Mouse (Mus musculus) neural tube, embryonic 15.5 days (tissue): ENCODE data around the gene Cask. TPM values are rescaled to one million over a fixed set of nuclear protein-coding genes. Genes with fewer than 3 reads are reported as not detected.

ENCODE experiments used
- ATAC-seq: fragments of 200-750 bp; cut with Nextera tagmentation; 2 replicates; pipeline ENCODE4 v1.8.0; 2017; ENCODE audit warnings: mild to moderate bottlenecking, moderate TSS enrichment, moderate library complexity; ENCODE audit not compliant: low FRiP score
- H3K27ac ChIP-seq: fragments of 300-500 bp; sonication (generic); replicated peaks from 2 replicates; pipeline ENCODE4 v1.5.1; 2015; ENCODE audit warnings: mild to moderate bottlenecking, inconsistent platforms
- H3K27me3 ChIP-seq: fragments of 300-500 bp; sonication (generic); replicated peaks from 2 replicates; pipeline ENCODE4 v1.6.1; 2015; ENCODE audit warnings: inconsistent platforms
- H3K36me3 ChIP-seq: fragments of 300-500 bp; sonication (generic); 2 replicates; pipeline ENCODE4 v1.6.1; 2015; ENCODE audit warnings: inconsistent platforms
- H3K4me1 ChIP-seq: fragments of 300-500 bp; sonication (generic); 2 replicates; pipeline ENCODE4 v1.6.1; 2015; ENCODE audit warnings: inconsistent platforms
- H3K4me2 ChIP-seq: fragments of 300-500 bp; sonication (generic); 2 replicates; pipeline ENCODE4 v1.6.1; 2015; ENCODE audit warnings: inconsistent platforms, mild to moderate bottlenecking, moderate library complexity
- H3K4me3 ChIP-seq: fragments of 300-500 bp; sonication (generic); replicated peaks from 2 replicates; pipeline ENCODE4 v1.5.1; 2015; ENCODE audit warnings: mild to moderate bottlenecking, inconsistent platforms
- H3K9ac ChIP-seq: fragments of 300-500 bp; sonication (generic); replicated peaks from 2 replicates; pipeline ENCODE4 v1.6.1; 2015; ENCODE audit warnings: mild to moderate bottlenecking, inconsistent platforms
- H3K9me3 ChIP-seq: fragments of 300-500 bp; sonication (generic); replicated peaks from 2 replicates; pipeline ENCODE4 v1.6.1; 2016; ENCODE audit warnings: inconsistent platforms
- WGBS: fragments of 180-500 bp; shearing (Covaris S2); methylation state at CpG from one replicate; pipeline ENCODE4 v1.1.7; 2015; ENCODE audit warnings: mixed read lengths; 5-methylcytosine and 5-hydroxymethylcytosine counted together
- polyA plus RNA-seq: library from polyadenylated mRNA; unstranded; fragments of >200 nt; fragmentation: Nextera tagmentation; extraction: Ambion mirVana; gene quantifications from 2 replicates; pipeline ENCODE4 v1.2.1, GENCODE M21; 2015

Gene Cask
- polyA plus RNA-seq, 1 experiment from 2014 or later = 57.1 TPM

DNA sequence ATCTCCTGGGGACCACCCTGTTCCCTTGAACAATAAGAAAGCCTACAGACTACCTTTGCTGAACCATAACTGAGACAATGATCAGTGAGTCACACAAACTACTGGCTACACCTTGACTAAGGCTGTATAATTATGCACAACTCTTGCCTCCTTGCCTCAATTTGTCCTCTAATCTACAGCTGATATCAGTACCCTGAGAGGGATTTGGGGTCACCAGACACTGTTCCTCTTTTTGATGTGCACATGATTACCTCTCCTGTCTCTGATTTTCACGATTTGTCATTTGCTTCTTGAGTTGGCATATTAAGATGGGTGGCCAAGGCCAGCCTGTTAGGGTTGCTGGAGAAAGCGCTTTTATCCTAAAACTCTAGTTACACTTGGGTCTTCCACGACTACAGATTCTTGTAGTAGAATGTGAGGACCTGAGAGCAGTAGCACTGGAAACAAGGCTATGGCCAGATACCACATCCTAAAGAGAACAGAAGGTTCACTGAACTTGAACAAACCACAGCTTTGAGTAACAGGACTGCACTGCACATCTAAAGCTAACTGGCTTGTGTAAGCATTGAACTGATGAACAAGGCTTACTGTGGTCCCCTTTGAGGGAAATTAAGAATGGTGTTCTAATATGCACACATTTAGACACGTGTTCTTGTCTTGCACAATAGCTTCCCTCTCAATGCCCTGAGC lies 191.8 kb downstream of the Cask start:
- Histone ChIP-seq H3K27ac (no peak overlapping the region), H3K9ac (no peak overlapping the region), H3K9me3 (no peaks in the 10 kb centered on the region), H3K36me3 (no peaks in the 10 kb centered on the region), H3K4me3 (no peak overlapping the region), H3K4me2 (no peak overlapping the region), H3K27me3 (no peaks in the 10 kb centered on the region), H3K4me1 (no peaks in the 10 kb centered on the region)
- ATAC-seq = no peak
- 76% methylated on average over 4 of the region's 4 CpGs for WGBS

DNA sequence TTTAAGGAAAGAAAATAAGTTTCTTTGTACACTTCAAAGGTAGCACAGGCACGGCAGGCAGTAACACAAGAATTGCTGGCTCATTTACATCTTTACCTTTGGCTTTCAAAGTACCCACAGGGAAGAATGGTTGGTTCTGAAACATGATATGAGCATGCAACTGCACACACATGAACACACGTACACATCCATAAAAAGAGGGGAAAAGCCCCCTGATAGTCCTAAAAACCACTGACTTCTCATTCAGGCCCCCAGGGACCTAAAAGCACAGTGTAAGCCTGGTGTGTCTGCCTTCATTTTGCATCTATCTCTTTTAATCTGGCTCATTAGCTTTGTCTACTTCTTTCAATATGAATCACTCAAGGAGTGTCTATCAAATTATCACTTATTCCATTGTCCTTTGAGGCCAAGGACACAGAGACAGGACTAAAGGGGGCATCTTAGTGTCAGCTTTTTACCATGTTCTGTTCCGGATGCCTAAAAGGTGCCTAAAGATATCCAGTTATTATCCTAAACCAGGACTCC lies 192.5 kb downstream of the Cask start:
- Histone ChIP-seq H3K27me3 (no peaks in the 10 kb centered on the region), H3K27ac (no peak overlapping the region), H3K4me2 (no peak overlapping the region), H3K9me3 (no peaks in the 10 kb centered on the region), H3K9ac (no peak overlapping the region), H3K4me1 (no peaks in the 10 kb centered on the region), H3K36me3 (no peaks in the 10 kb centered on the region), H3K4me3 (no peak overlapping the region)
- no peak for ATAC-seq
- WGBS = 69% methylated on average over 3 of the region's 3 CpGs

DNA sequence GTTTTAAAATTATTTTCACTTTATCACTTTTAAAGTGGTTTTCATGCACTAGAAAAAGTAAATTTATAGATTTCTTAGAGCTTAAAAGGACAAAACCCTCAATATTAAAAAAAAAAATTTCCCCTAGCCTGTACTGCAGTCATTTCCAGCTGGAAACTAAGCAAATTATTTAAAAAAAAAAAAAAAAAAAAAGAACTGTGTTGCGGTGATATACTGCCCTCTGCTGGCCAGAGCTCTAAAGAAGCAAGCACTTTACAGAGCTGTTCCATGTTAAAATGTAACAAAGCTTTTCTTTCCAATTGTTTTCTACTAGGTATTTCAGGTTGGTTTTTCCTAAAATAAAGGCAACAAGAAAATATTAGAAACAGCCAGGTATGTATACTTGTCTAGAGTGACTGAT lies 194.4 kb downstream of the Cask start:
- Histone ChIP-seq H3K9ac (no peak overlapping the region), H3K27ac (no peak overlapping the region), H3K27me3 (no peaks in the 10 kb centered on the region), H3K4me2 (no peak overlapping the region), H3K4me3 (no peak overlapping the region), H3K4me1 (no peaks in the 10 kb centered on the region), H3K36me3 (no peaks in the 10 kb centered on the region), H3K9me3 (no peaks in the 10 kb centered on the region)
- 15% methylated on average over 1 of the region's 1 CpGs for WGBS
- no peak for ATAC-seq

DNA sequence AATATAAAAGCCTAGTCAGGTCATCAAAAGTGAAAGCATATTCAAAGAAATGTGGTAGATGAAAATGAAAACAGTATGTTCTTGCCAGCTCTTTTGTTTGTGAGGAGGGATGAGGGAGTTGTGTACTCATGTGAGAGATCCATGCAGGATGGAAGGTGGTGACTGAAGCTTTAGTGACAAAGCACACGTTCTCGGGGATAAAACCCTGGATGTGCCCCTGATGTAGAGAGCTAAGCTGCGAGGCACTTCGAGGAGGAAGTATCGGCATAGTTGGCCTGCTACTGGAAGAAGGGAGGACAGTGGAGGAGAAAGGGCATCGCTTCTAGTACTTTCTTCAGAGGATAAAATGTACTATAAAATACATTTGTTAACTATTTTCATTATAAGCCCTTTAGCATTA lies 195.3 kb downstream of the Cask start:
- H3K4me3 ChIP-seq = no peak overlapping the region
- no peak overlapping the region for H3K9ac ChIP-seq
- H3K4me1 ChIP-seq = no peaks in the 10 kb centered on the region
- no peaks in the 10 kb centered on the region for H3K9me3 ChIP-seq
- H3K27ac ChIP-seq = no peak overlapping the region
- H3K27me3 ChIP-seq = no peaks in the 10 kb centered on the region
- ATAC-seq = no peak
- no peaks in the 10 kb centered on the region for H3K36me3 ChIP-seq
- WGBS = 93% methylated on average over 6 of the region's 6 CpGs
- no peak overlapping the region for H3K4me2 ChIP-seq

DNA sequence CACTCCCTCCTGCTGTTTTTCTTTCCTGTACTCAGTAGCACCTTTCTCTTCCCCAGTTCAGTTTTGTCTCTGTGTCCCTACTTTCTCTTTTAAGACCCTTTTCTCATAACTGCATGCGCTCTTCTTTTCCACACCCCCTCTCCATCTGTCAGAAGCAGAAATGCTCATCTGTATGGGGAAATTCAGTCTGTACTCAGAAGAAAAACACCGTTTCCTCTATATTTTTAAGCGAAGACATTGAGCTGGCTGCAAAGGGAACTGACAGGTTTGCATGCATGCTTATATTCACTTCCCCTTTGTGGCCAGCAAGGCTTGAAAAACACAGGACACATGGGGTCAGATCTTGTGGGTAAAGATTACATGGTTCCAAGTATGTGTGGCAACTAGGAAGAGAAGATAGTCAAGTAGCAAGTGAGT lies 196.2 kb downstream of the Cask start:
- ATAC-seq = no peak
- no peak overlapping the region for H3K4me2 ChIP-seq
- 75% methylated on average over 3 of the region's 3 CpGs for WGBS

DNA sequence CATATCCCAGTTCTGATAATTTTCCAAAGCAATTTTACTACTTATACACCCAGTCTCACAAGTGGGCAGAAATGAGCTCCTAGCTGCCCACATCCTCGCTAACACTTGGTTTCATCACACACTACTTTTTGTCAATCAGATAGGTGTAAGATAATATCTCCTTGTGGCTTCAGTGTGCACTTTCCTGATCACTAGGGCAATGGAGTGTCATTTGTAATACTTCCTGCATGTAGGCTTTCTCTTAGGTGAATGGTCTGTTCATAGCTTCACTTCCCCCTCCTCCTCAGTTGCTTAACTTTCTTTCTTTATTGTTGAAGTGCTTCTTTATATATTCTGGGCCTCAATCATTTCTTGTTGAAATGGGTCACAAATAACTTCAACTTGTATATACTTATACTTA lies 198.9 kb downstream of the Cask start:
- Histone ChIP-seq H3K4me2 (no peak overlapping the region), H3K27ac (no peak overlapping the region), H3K9ac (no peak overlapping the region), H3K4me1 (no peaks in the 10 kb centered on the region), H3K4me3 (no peak overlapping the region), H3K9me3 (no peaks in the 10 kb centered on the region), H3K27me3 (no peaks in the 10 kb centered on the region), H3K36me3 (no peaks in the 10 kb centered on the region)
- ATAC-seq = no peak
- WGBS = 86% methylated on average over 1 of the region's 1 CpGs

More for the DNA sequence above, 196.2 kb downstream of the Cask start:
- H3K27me3 ChIP-seq = no peaks in the 10 kb centered on the region
- no peaks in the 10 kb centered on the region for H3K9me3 ChIP-seq
- no peak overlapping the region for H3K27ac ChIP-seq
- no peak overlapping the region for H3K4me3 ChIP-seq
- H3K4me1 ChIP-seq = no peaks in the 10 kb centered on the region
- H3K9ac ChIP-seq = no peak overlapping the region
- no peaks in the 10 kb centered on the region for H3K36me3 ChIP-seq

DNA sequence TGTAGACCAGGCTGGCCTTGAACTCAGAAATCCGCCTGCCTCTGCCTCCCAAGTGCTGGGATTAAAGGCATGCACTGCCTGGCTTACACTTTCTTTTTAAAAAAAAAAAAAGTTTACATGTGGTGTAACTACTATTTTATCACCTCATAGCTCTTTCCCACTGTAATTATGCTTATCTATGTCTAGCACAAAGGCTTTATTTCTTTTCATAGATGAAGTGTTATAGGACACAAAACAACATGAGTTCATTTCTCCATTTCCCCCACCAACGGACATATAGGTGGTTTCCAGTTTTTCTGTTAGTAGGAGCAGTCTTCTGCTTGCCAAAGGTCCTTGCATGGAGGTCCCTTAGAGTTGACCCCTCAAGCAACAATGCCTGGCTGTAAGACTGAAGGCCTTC lies 199.3 kb downstream of the Cask start:
- Histone ChIP-seq H3K27ac (no peak overlapping the region), H3K9ac (no peak overlapping the region), H3K4me2 (no peak overlapping the region), H3K9me3 (no peaks in the 10 kb centered on the region), H3K27me3 (no peaks in the 10 kb centered on the region), H3K36me3 (no peaks in the 10 kb centered on the region), H3K4me1 (no peaks in the 10 kb centered on the region), H3K4me3 (no peak overlapping the region)
- 83% methylated on average over 2 of the region's 2 CpGs for WGBS
- ATAC-seq = no peak

DNA sequence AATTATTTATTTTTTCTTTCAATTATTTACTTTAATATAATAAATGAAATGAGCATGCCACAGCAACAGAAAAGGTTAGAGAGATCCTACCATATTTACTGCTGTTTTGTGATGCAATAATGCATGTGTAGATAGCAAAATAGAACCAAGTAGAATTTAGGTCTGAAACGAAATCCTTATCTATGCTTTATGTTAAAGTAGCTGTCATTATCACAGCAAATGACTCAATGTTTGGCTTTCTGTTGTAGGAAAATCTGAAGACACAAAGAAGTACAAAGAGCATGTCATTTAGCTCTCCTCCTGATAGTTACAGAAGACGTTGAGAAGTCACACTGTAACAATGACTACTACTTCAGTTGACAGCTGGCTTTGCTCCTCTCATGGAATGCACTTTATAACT lies 212.3 kb downstream of the Cask start:
- Histone ChIP-seq H3K9me3 (no peaks in the 10 kb centered on the region), H3K4me2 (no peak overlapping the region), H3K9ac (no peak overlapping the region), H3K4me3 (no peak overlapping the region), H3K36me3 (no peaks in the 10 kb centered on the region), H3K4me1 (no peaks in the 10 kb centered on the region), H3K27ac (no peak overlapping the region), H3K27me3 (no peaks in the 10 kb centered on the region)
- ATAC-seq = no peak
- WGBS = 78% methylated on average over 2 of the region's 2 CpGs

DNA sequence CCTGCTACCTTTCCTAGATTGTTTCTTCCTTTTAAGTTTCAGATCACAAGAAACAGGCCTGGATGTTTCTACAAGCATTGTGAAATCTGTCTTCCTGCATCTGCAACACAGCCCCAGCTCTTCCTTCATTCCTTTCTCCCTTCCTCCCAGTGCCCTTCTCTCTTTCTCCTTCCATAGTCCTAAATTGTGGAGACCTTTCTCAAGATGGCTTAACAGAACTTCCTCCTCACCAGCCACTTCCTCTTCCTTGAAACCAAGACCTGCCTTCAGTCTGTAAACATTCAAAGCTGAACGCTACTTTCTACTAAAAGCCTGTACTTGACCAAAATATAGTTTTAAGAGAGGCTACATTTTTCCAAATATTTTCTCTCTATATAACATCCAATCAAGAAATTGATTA lies 214.8 kb downstream of the Cask start:
- Histone ChIP-seq H3K9ac (no peak overlapping the region), H3K4me3 (no peak overlapping the region), H3K27me3 (no peaks in the 10 kb centered on the region), H3K27ac (no peak overlapping the region), H3K4me2 (no peak overlapping the region), H3K9me3 (no peaks in the 10 kb centered on the region), H3K4me1 (no peaks in the 10 kb centered on the region), H3K36me3 (no peaks in the 10 kb centered on the region)
- 93% methylated on average over 1 of the region's 1 CpGs for WGBS
- ATAC-seq = no peak

DNA sequence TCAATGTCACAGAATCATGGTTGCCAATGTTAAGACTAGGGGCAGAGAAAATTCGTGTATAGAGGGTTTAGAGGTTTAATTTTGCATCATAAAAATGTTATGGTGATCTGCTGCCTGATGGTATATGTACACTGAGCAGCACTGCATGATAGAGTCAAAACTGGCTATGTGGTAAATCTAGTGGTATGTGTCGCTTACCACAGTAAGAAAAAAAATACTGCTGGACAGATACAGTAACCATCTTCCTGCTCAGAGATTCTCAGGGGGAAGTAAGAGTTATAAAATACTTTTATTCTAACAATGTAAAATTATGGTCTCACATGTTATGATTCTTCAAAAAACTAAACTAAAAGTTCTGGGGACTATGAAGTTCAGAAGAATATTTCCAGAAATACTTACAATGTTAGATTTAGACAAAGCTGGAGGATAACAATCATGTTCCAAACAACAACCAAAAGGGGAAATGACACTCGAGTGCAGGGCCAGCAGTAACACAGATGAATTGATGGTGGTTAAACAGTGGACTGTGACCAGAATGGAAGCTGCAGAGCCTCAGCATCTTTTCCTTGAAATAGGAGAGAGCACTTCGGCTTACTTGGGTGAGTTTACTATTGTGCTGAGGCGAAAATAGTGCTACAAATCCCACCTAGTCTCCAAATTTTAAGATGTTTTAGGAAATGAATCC lies 219.4 kb downstream of the Cask start, which contains the start of gene Gpr34:
Gpr34 (plus strand) TSS at position 491 of the 685 bp plus-strand sequence.
- no peak within 1 kb of the TSS for H3K9ac ChIP-seq
- no peak within 1 kb of the TSS for H3K4me3 ChIP-seq
- H3K36me3 ChIP-seq = no peaks in the 10 kb centered on the region
- H3K27ac ChIP-seq = no peak within 1 kb of the TSS
- no peaks in the 10 kb centered on the region for H3K27me3 ChIP-seq
- 75% methylated on average over 5 of the region's 5 CpGs for WGBS
- no peaks in the 10 kb centered on the region for H3K4me1 ChIP-seq
- no peak for ATAC-seq
- no peaks in the 10 kb centered on the region for H3K9me3 ChIP-seq
- no peak within 1 kb of the TSS for H3K4me2 ChIP-seq

DNA sequence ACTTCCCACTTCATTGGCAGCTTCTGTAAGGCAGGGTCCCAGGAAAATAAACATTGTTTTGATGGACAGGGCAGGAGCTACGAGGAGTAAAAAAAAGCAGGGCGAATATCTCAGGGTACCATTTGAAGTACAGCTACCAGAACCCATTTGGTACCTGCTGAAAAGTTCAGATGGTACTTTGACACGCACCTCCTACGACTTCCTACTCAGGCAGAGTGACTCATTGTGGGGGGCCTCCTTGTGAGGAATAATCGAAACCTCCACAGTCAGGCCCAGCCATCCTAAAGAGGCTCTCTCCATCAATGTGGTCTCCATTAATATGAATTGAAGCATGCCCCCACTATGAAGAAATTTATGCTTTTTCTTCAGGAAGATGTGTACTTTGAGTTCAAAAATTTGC lies 228.5 kb downstream of the Cask start:
- H3K36me3 ChIP-seq = no peaks in the 10 kb centered on the region
- no peak overlapping the region for H3K9ac ChIP-seq
- H3K4me1 ChIP-seq = no peaks in the 10 kb centered on the region
- no peak overlapping the region for H3K4me2 ChIP-seq
- H3K27ac ChIP-seq = no peak overlapping the region
- ATAC-seq = no peak
- 79% methylated on average over 5 of the region's 5 CpGs for WGBS
- no peak overlapping the region for H3K4me3 ChIP-seq
- no peaks in the 10 kb centered on the region for H3K9me3 ChIP-seq
- H3K27me3 ChIP-seq = no peaks in the 10 kb centered on the region

DNA sequence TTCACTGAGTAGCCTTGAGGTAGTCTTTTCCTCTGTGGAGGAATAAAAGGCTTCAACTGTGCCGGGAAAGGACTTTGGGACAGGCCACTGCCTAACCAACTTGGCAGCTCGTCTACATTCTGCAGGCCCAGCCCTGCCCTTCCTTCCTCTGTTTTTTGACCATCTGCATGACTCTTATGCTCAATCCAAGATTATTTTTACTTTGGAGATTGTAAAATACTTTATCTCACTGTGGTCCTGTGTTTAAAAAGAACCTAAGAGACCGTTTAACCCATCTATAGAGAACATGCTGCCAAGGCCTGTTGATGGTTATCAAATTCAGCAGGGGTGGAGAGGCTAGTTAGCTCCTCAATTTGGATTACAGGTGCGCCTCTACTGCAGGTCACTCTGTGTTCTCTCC lies 229.7 kb downstream of the Cask start:
- 88% methylated on average over 4 of the region's 4 CpGs for WGBS
- no peak overlapping the region for H3K4me2 ChIP-seq

More for the DNA sequence above, 229.7 kb downstream of the Cask start:
- Histone ChIP-seq H3K9ac (no peak overlapping the region), H3K4me1 (no peaks in the 10 kb centered on the region), H3K27me3 (no peaks in the 10 kb centered on the region), H3K27ac (no peak overlapping the region), H3K9me3 (no peaks in the 10 kb centered on the region), H3K4me3 (no peak overlapping the region), H3K36me3 (no peaks in the 10 kb centered on the region)
- no peak for ATAC-seq
